Mouse (Mus musculus) heart, adult 18-20 months (tissue): ENCODE results near the gene Jak3. TPM values are rescaled to one million over a fixed set of nuclear protein-coding genes. Genes with fewer than 3 reads are reported as not detected.
A peak's percentile ranks its signal among the peaks of the same experiment; 100 is the strongest.
"Not testable (repeated sequence)": the region's sequence is repeated elsewhere in the genome, so short reads cannot be mapped to it uniquely, and the experiment has no call there.

Experiments used
- DNase-seq, 2 experiments: peaks; one replicate each; pipeline ENCODE4 v3.0.0; 2021 to 2022; ENCODE audit warnings: mixed read lengths in 1 of 2
- total RNA-seq, 2 experiments: library from RNA; stranded (reverse); gene quantifications; 2 replicates each; pipeline ENCODE4 v1.2.3; 2021

Gene Jak3
- total RNA-seq, 2 experiments from 2014 or later: 7.3 to 8.3 TPM

- DNase-seq: no peak
These were observed 11.5 kb downstream of the Jak3 start for GRCm38 (mm10) chr8:71687616-71688015.

GRCm38 (mm10) chr8:71689028-71689427 is 12.9 kb downstream of the Jak3 start, which contains the start of gene Insl3:
TSS of gene Insl3 (plus strand) at chr8:71689214.
- no peak for DNase-seq

GRCm38 (mm10) chr8:71692509-71692908 is 16.4 kb downstream of the Jak3 start:
- no peak for DNase-seq

GRCm38 (mm10) chr8:71693166-71694041 is 17.3 kb downstream of the Jak3 start:
- DNase-seq: no peak

- not testable (repeated sequence) for DNase-seq
These were observed 19.4 kb downstream of the Jak3 start for GRCm38 (mm10) chr8:71695456-71695855.

GRCm38 (mm10) chr8:71700493-71701269 is 24.6 kb downstream of the Jak3 start:
- DNase-seq: peak; percentile 59 to 78

- no peak for DNase-seq
These were observed 25.5 kb downstream of the Jak3 start, which contains the start of gene B3gnt3 for GRCm38 (mm10) chr8:71701414-71702086. TSS of gene B3gnt3 (minus strand) at chr8:71701789.

- DNase-seq: no peak
These were observed 26.0 kb downstream of the Jak3 start for GRCm38 (mm10) chr8:71702087-71702432.

- DNase-seq: no peak
These were observed 26.8 kb downstream of the Jak3 start for GRCm38 (mm10) chr8:71702923-71703322.

GRCm38 (mm10) chr8:71703400-71703799 is 27.3 kb downstream of the Jak3 start:
- DNase-seq: not testable (repeated sequence)

GRCm38 (mm10) chr8:71707874-71708273 is 31.8 kb downstream of the Jak3 start:
- peak in 1 of 2 experiments; percentile 60 for DNase-seq

- DNase-seq: no peak
These were observed 33.2 kb downstream of the Jak3 start for GRCm38 (mm10) chr8:71709134-71709799.

- peak; percentile 69 to 91 for DNase-seq
These were observed 33.8 kb downstream of the Jak3 start for GRCm38 (mm10) chr8:71709800-71710446.

- no peak for DNase-seq
These were observed 35.5 kb downstream of the Jak3 start for GRCm38 (mm10) chr8:71711574-71711973.

GRCm38 (mm10) chr8:71715531-71715930 is 39.4 kb downstream of the Jak3 start:
- no peak for DNase-seq

GRCm38 (mm10) chr8:71716561-71717053 is 40.5 kb downstream of the Jak3 start:
- DNase-seq: no peak

- no peak for DNase-seq
These were observed 41.0 kb downstream of the Jak3 start for GRCm38 (mm10) chr8:71717096-71717495.

- DNase-seq: no peak
These were observed 42.2 kb downstream of the Jak3 start for GRCm38 (mm10) chr8:71718252-71718651.

GRCm38 (mm10) chr8:71719218-71719617 is 43.1 kb downstream of the Jak3 start:
- peak; percentile 60 to 64 for DNase-seq

- no peak for DNase-seq
These were observed 43.9 kb downstream of the Jak3 start for GRCm38 (mm10) chr8:71719928-71720457.

GRCm38 (mm10) chr8:71723047-71723551 is 47.0 kb downstream of the Jak3 start:
- no peak for DNase-seq
